Mouse (Mus musculus) stomach, embryonic 14.5 days (tissue): Measurements from ENCODE around the gene Polr3e. TPM values are rescaled to one million over a fixed set of nuclear protein-coding genes. Genes with fewer than 3 reads are reported as not detected.

Experiments used
- ATAC-seq: fragments of 200-750 bp; cut with Nextera tagmentation; 2 replicates; pipeline ENCODE4 v1.8.0; 2017; ENCODE audit warnings: low read depth, moderate TSS enrichment; ENCODE audit not compliant: insufficient number of reproducible peaks, insufficient read depth, low FRiP score
- H3K27ac ChIP-seq: fragments of 300-500 bp; sonication (generic); 2 replicates; pipeline ENCODE4 v1.5.1; 2014; ENCODE audit warnings: mild to moderate bottlenecking, low read length, moderate library complexity, mixed read lengths
- H3K27me3 ChIP-seq: fragments of 300-500 bp; sonication (generic); 2 replicates; pipeline ENCODE4 v1.6.1; 2014; ENCODE audit warnings: low read length, control low read depth, mixed read lengths; ENCODE audit not compliant: control insufficient read depth, insufficient read depth
- H3K36me3 ChIP-seq: fragments of 300-500 bp; sonication (generic); 2 replicates; pipeline ENCODE4 v1.6.1; 2014; ENCODE audit warnings: mild to moderate bottlenecking, control low read depth, low read length, moderate library complexity, mixed read lengths; ENCODE audit not compliant: control insufficient read depth, insufficient read depth
- H3K4me1 ChIP-seq: fragments of 300-500 bp; sonication (generic); 2 replicates; pipeline ENCODE4 v1.6.1; 2014; ENCODE audit warnings: low read length, control low read depth, mixed read lengths; ENCODE audit not compliant: control insufficient read depth, insufficient read depth
- H3K4me2 ChIP-seq: fragments of 300-500 bp; sonication (generic); replicated peaks from 2 replicates; pipeline ENCODE4 v1.6.1; 2014; ENCODE audit warnings: low read depth, low read length, control low read depth
- H3K4me3 ChIP-seq: fragments of 300-500 bp; sonication (generic); 2 replicates; pipeline ENCODE4 v1.5.1; 2014; ENCODE audit warnings: low read depth, low read length, control low read depth
- H3K9ac ChIP-seq: fragments of 300-500 bp; sonication (generic); replicated peaks from 2 replicates; pipeline ENCODE4 v1.6.1; 2014; ENCODE audit warnings: low read depth, mild to moderate bottlenecking, control low read depth, low read length, moderate library complexity, mixed read lengths
- H3K9me3 ChIP-seq: fragments of 300-500 bp; sonication (generic); 2 replicates; pipeline ENCODE4 v1.6.1; 2016; ENCODE audit warnings: low read depth, low read length, control low read depth; ENCODE audit not compliant: control insufficient read depth
- WGBS: fragments of 180-500 bp; shearing (Covaris S2); extraction: QIAGEN DNeasy Blood & Tissue Kit; methylation state at CpG from one replicate; pipeline ENCODE4 v1.1.7; 2014; 5-methylcytosine and 5-hydroxymethylcytosine counted together
- polyA plus RNA-seq: library from polyadenylated mRNA; unstranded; fragments of >200 nt; fragmentation: Nextera tagmentation; extraction: Ambion mirVana; gene quantifications from 2 replicates; pipeline ENCODE4 v1.2.1, GENCODE M21; 2014

Polr3e gene
- polyA plus RNA-seq, 1 experiment from 2014 or later, result 26.3 TPM

- no peaks in the 10 kb centered on the region for H3K9me3 ChIP-seq
- peaks cover 29% of the 10 kb centered on the region for H3K4me1 ChIP-seq
- no peaks in the 10 kb centered on the region for H3K27me3 ChIP-seq
- H3K9ac ChIP-seq, result no peak overlapping the region
- no peak for ATAC-seq
- H3K4me3 ChIP-seq, result no peak overlapping the region
- 0 out of 2 replicates have a peak overlapping the region, but pooled peaks have one; percentile 14 for H3K4me2 ChIP-seq
- 29% methylated on average over 3 of the region's 3 CpGs for WGBS
- no peaks in the 10 kb centered on the region for H3K36me3 ChIP-seq
- H3K27ac ChIP-seq, result no peak overlapping the region
These were observed 56.5 kb downstream of the Polr3e start for GRCm38 (mm10) chr7:120974001-120974400.

GRCm38 (mm10) chr7:120977063-120977462 is 59.5 kb downstream of the Polr3e start:
- H3K4me3 ChIP-seq, result no peak overlapping the region
- H3K9me3 ChIP-seq, result no peaks in the 10 kb centered on the region
- H3K9ac ChIP-seq, result no peak overlapping the region
- H3K4me1 ChIP-seq, result peaks cover 26% of the 10 kb centered on the region
- no peak overlapping the region for H3K4me2 ChIP-seq
- 0 out of 2 replicates have a peak overlapping the region, but pooled peaks have one; percentile 28 for H3K27ac ChIP-seq
- H3K27me3 ChIP-seq, result no peaks in the 10 kb centered on the region
- 38% methylated on average over 7 of the region's 7 CpGs for WGBS
- no peak for ATAC-seq
- no peaks in the 10 kb centered on the region for H3K36me3 ChIP-seq

GRCm38 (mm10) chr7:120980041-120980440 is 62.5 kb downstream of the Polr3e start:
- Histone ChIP-seq H3K4me1 (peaks cover 15% of the 10 kb centered on the region), H3K36me3 (no peaks in the 10 kb centered on the region), H3K9me3 (no peaks in the 10 kb centered on the region), H3K27ac (no peak overlapping the region), H3K9ac (no peak overlapping the region), H3K4me3 (no peak overlapping the region), H3K27me3 (no peaks in the 10 kb centered on the region), H3K4me2 (no peak overlapping the region)
- ATAC-seq, result no peak
- 72% methylated on average over 4 of the region's 4 CpGs for WGBS

GRCm38 (mm10) chr7:120980931-120981924 is 63.7 kb downstream of the Polr3e start:
- Histone ChIP-seq H3K27ac (no peak overlapping the region), H3K4me1 (peaks cover 15% of the 10 kb centered on the region), H3K9ac (peak overlapping the region; percentile 77), H3K4me2 (peak overlapping the region; percentile 79), H3K36me3 (no peaks in the 10 kb centered on the region), H3K4me3 (peak overlapping the region; percentile 82), H3K9me3 (no peaks in the 10 kb centered on the region), H3K27me3 (no peaks in the 10 kb centered on the region)
- 5% methylated on average over 39 of the region's 39 CpGs for WGBS
- ATAC-seq, result peak; percentile 33; the same call in 1 of the 2 replicates

GRCm38 (mm10) chr7:120982200-120982841 is 64.8 kb downstream of the Polr3e start, which contains the start of the genes Cdr2 and Mfsd13b:
TSS of gene Cdr2 (minus strand) at chr7:120982312.
TSS of gene Mfsd13b (plus strand) at chr7:120982509.
- H3K9me3 ChIP-seq, result no peaks in the 10 kb centered on the region
- no peaks in the 10 kb centered on the region for H3K27me3 ChIP-seq
- H3K9ac ChIP-seq, result peak within 1 kb of the TSS; percentile 77
- H3K4me3 ChIP-seq, result peak within 1 kb of the TSS; percentile 82
- H3K36me3 ChIP-seq, result no peaks in the 10 kb centered on the region
- peaks cover 9% of the 10 kb centered on the region; the same call in 1 of the 2 replicates for H3K4me1 ChIP-seq
- WGBS, result under 1% methylated on average over 46 of the region's 46 CpGs
- peak; percentile 97 for ATAC-seq
- H3K27ac ChIP-seq, result peak within 1 kb of the TSS; percentile 27; the same call in 1 of the 2 replicates
- peak within 1 kb of the TSS; percentile 85 for H3K4me2 ChIP-seq

GRCm38 (mm10) chr7:120982968-120983367 is 65.4 kb downstream of the Polr3e start:
- H3K36me3 ChIP-seq, result no peaks in the 10 kb centered on the region
- peaks cover 5% of the 10 kb centered on the region; the same call in 1 of the 2 replicates for H3K4me1 ChIP-seq
- H3K4me2 ChIP-seq, result peak overlapping the region; percentile 85
- no peak overlapping the region for H3K27ac ChIP-seq
- H3K27me3 ChIP-seq, result no peaks in the 10 kb centered on the region
- H3K4me3 ChIP-seq, result peak overlapping the region; percentile 82
- ATAC-seq, result no peak
- no peaks in the 10 kb centered on the region for H3K9me3 ChIP-seq
- H3K9ac ChIP-seq, result peak overlapping the region; percentile 67
- 4% methylated on average over 7 of the region's 7 CpGs for WGBS

GRCm38 (mm10) chr7:120991191-120991590 is 73.6 kb downstream of the Polr3e start:
- no peaks in the 10 kb centered on the region for H3K9me3 ChIP-seq
- no peak overlapping the region for H3K4me3 ChIP-seq
- H3K4me1 ChIP-seq, result no peaks in the 10 kb centered on the region
- no peak overlapping the region for H3K9ac ChIP-seq
- 78% methylated on average over 8 of the region's 8 CpGs for WGBS
- no peak overlapping the region for H3K4me2 ChIP-seq
- no peak overlapping the region for H3K27ac ChIP-seq
- ATAC-seq, result no peak
- H3K27me3 ChIP-seq, result no peaks in the 10 kb centered on the region
- H3K36me3 ChIP-seq, result no peaks in the 10 kb centered on the region
